8 mouse cellular contexts compared by ENCODE assay signal in the genomic region with DNA sequence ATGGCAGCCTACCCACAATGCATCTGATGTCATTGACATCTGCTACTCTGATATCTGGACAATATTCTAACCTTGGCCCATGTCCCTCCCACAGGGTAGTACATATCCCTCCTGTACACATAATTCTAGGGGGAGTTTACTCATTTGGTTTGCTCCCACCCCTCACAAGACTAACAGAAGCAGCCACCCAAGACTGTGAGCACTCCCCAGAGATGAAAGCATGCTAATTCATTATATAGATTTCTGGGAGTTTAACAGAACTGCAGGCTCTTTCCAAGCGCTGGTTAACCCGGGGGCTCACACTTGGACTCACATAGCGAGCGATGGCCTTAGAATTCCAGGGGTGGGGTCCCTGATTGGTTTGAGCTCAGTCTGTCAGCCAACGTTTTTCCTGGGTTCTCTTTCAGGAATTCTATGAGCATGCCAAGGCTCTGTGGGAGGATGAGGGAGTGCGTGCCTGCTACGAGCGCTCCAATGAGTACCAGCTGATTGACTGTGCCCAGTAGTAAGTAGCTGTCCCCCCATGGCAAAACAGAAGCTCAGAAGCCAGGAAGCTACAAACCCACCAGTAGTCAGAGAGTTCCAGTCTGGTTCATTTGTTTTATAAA. TPM values are rescaled to one million over a fixed set of nuclear protein-coding genes. Genes with fewer than 3 reads are reported as not detected.
DNase-seq lines count a peak whose midpoint lies in the region; ATAC-seq and TF ChIP-seq lines count a peak whose summit lies in the region.

No protein-coding gene starts in this region.

- no peak for ATAC-seq in embryonic facial prominence, embryonic 14.5 days (ENCODE audit: low read depth)
- no peak for ATAC-seq in liver, embryonic 11.5 days (replicated peaks; ENCODE audit: low FRiP score)

- TF ChIP-seq CTCF in thymus, adult 2 months (IDR thresholded peaks at IDR 0.05; ENCODE audit: borderline replicate concordance, control insufficient read depth, extremely low read depth, insufficient read depth, low read length, poor library complexity): no peak

- H3K4me2 ChIP-seq in embryonic facial prominence, embryonic 14.5 days (ENCODE audit: low read depth, low read length): 0 out of 2 replicates have a peak overlapping the region, but pooled peaks have one; percentile 36
- no peak overlapping the region for H3K4me2 ChIP-seq in liver, embryonic 11.5 days

- peak overlapping the region; percentile 86 for H3K27ac ChIP-seq in embryonic facial prominence, embryonic 14.5 days (replicated peaks; ENCODE audit: low read depth, low read length)
- H3K27ac ChIP-seq in liver, embryonic 11.5 days (ENCODE audit: low read depth, low read length): peak overlapping the region; percentile 11; the same call in 1 of the 2 replicates
- H3K27ac ChIP-seq in thymus, adult 2 months (ENCODE audit: control insufficient read depth, insufficient read depth, low read length): no peak overlapping the region

- no peaks in the 10 kb centered on the region for H3K27me3 ChIP-seq in embryonic facial prominence, embryonic 14.5 days (replicated peaks; ENCODE audit: control insufficient read depth, insufficient read depth, low read length)
- no peaks in the 10 kb centered on the region for H3K27me3 ChIP-seq in liver, embryonic 11.5 days (replicated peaks; ENCODE audit: control insufficient read depth, insufficient read depth, low read length)
- H3K27me3 ChIP-seq in thymus, adult 2 months (ENCODE audit: control insufficient read depth, insufficient read depth, low read length): no peaks in the 10 kb centered on the region

- peaks cover 87% of the 10 kb centered on the region for H3K36me3 ChIP-seq in embryonic facial prominence, embryonic 14.5 days (ENCODE audit: control insufficient read depth, insufficient read depth, low read length)
- peaks cover 29% of the 10 kb centered on the region for H3K36me3 ChIP-seq in liver, embryonic 11.5 days (ENCODE audit: control insufficient read depth, insufficient read depth, low read length)
- H3K36me3 ChIP-seq in thymus, adult 2 months (ENCODE audit: control insufficient read depth, insufficient read depth, low read length): peaks cover 35% of the 10 kb centered on the region

- DNase-seq in kidney, adult 11 months: peak; percentile 22
- DNase-seq in kidney, postnatal 10 days: no peak
- peak; percentile 50 for DNase-seq in Muller cell, postnatal 12 days (ENCODE audit: inconsistent ontology term)
- peak; percentile 51 for DNase-seq in embryonic facial prominence, embryonic 14.5 days (ENCODE audit: low spot score)
- DNase-seq in liver, embryonic 11.5 days (ENCODE audit: low spot score): no peak
- DNase-seq in thymus, adult 2 months: no peak
- no peak for DNase-seq in adrenal gland, postnatal 25 days
- DNase-seq in left cerebral cortex, adult 11 months (ENCODE audit: low spot score): no peak

- H3K4me3 ChIP-seq in embryonic facial prominence, embryonic 14.5 days (ENCODE audit: low read depth, low read length): no peak overlapping the region
- H3K4me3 ChIP-seq in liver, embryonic 11.5 days (ENCODE audit: low read depth, low read length): no peak overlapping the region
- H3K4me3 ChIP-seq in thymus, adult 2 months (ENCODE audit: control insufficient read depth, insufficient read depth, low read length): no peak overlapping the region

- H3K9me3 ChIP-seq in embryonic facial prominence, embryonic 14.5 days (ENCODE audit: control insufficient read depth, low read length): no peaks in the 10 kb centered on the region
- H3K9me3 ChIP-seq in liver, embryonic 11.5 days (ENCODE audit: control insufficient read depth, low read length): no peaks in the 10 kb centered on the region

- 50% methylated on average over 8 of the region's 8 CpGs for WGBS in embryonic facial prominence, embryonic 14.5 days
- WGBS in liver, embryonic 11.5 days: 65% methylated on average over 8 of the region's 8 CpGs
- WGBS in thymus, adult 2 months: 91% methylated on average over 8 of the region's 8 CpGs

- no peak for TF ChIP-seq POLR2A in thymus, adult 2 months (IDR thresholded peaks at IDR 0.05; ENCODE audit: control insufficient read depth, extremely low read depth, insufficient read depth, low read length, poor library complexity)

- peaks cover 50% of the 10 kb centered on the region for H3K4me1 ChIP-seq in embryonic facial prominence, embryonic 14.5 days (ENCODE audit: control insufficient read depth, insufficient read depth, low read length)
- H3K4me1 ChIP-seq in liver, embryonic 11.5 days (replicated peaks; ENCODE audit: control insufficient read depth, insufficient read depth, low read length): peaks cover 40% of the 10 kb centered on the region
- H3K4me1 ChIP-seq in thymus, adult 2 months (replicated peaks; ENCODE audit: control insufficient read depth, insufficient read depth, low read length): peaks cover 13% of the 10 kb centered on the region

- H3K9ac ChIP-seq in embryonic facial prominence, embryonic 14.5 days (ENCODE audit: low read depth, low read length): 0 out of 2 replicates have a peak overlapping the region, but pooled peaks have one; percentile 34
- H3K9ac ChIP-seq in liver, embryonic 11.5 days (ENCODE audit: low read depth, low read length): no peak overlapping the region

RNA-seq across cellular contexts. Expression of gene Gm20721, which starts 3.6 kb away (rescaled TPM):
- 15.1 and 18.1 TPM in 2 replicates for polyA plus RNA-seq in embryonic facial prominence, embryonic 14.5 days (2014; fragmentation: Nextera tagmentation; extraction: Ambion mirVana)
- polyA plus RNA-seq in liver, embryonic 11.5 days (2014; fragmentation: Nextera tagmentation; extraction: Ambion mirVana): 7.3 and 7.7 TPM in 2 replicates
- polyA plus RNA-seq in thymus, adult 2 months (2012; rRNA removed): 0.07 and 0.14 TPM in 2 replicates
- 2.1 and 2.4 TPM in 2 replicates for total RNA-seq in adrenal gland, postnatal 25 days (2021)

RNA-seq across cellular contexts. Expression of gene Gnas, which starts 58.8 kb away (rescaled TPM):
- polyA plus RNA-seq in embryonic facial prominence, embryonic 14.5 days (2014; fragmentation: Nextera tagmentation; extraction: Ambion mirVana): 2,600 and 2,666 TPM in 2 replicates
- 729 and 742 TPM in 2 replicates for polyA plus RNA-seq in liver, embryonic 11.5 days (2014; fragmentation: Nextera tagmentation; extraction: Ambion mirVana)
- 681 and 716 TPM in 2 replicates for polyA plus RNA-seq in thymus, adult 2 months (2012; rRNA removed)
- total RNA-seq in adrenal gland, postnatal 25 days (2021): 2,468 and 2,497 TPM in 2 replicates

Comparison
In these comparisons a context has a peak if more than half of its experiments do, and no peak if none do; other contexts are left out.
1. DNase-seq: peak in kidney, adult 11 months (single experiment), Muller cell, postnatal 12 days (single experiment) and embryonic facial prominence, embryonic 14.5 days (single experiment); none in kidney, postnatal 10 days (single experiment), liver, embryonic 11.5 days (single experiment), thymus, adult 2 months (single experiment), adrenal gland, postnatal 25 days (single experiment) and left cerebral cortex, adult 11 months (single experiment).